Mouse (Mus musculus) lung, adult 2 months (tissue): ENCODE measurements around the gene Eps8l1. TPM values are rescaled to one million over a fixed set of nuclear protein-coding genes. Genes with fewer than 3 reads are reported as not detected.
"Not testable (repeated sequence)": the region's sequence is repeated elsewhere in the genome, so short reads cannot be mapped to it uniquely, and the experiment has no call there.

Experiments
- DNase-seq: peaks from one replicate; pipeline ENCODE4 v3.0.0; 2022
- H3K4me1 ChIP-seq: fragments of 200-500 bp; 2 replicates; pipeline ENCODE4 v1.6.1; 2011; ENCODE audit warnings: low read length; ENCODE audit not compliant: control insufficient read depth, insufficient read depth
- H3K4me3 ChIP-seq: fragments of 200-500 bp; replicated peaks from 2 replicates; pipeline ENCODE3; 2011; ENCODE audit warnings: low read depth, mild to moderate bottlenecking, control low read depth, low read length; ENCODE audit errors: extremely low read depth
- CTCF ChIP-seq: fragments of 200-500 bp; IDR thresholded peaks from 2 replicates; pipeline ENCODE4 v1.5.1; 2011; ENCODE audit warnings: mild to moderate bottlenecking, low read length, control low read depth; ENCODE audit not compliant: insufficient read depth
- POLR2A ChIP-seq: fragments of 200-500 bp; IDR thresholded peaks from 2 replicates; pipeline ENCODE4 v1.6.1; 2011; ENCODE audit warnings: low read depth, mild to moderate bottlenecking, control low read depth, low read length, borderline replicate concordance; ENCODE audit errors: extremely low read depth
- WGBS: fragments of 180-500 bp; shearing (Covaris S2); methylation state at CpG from one replicate; pipeline ENCODE4 v1.1.7; 2018; 5-methylcytosine and 5-hydroxymethylcytosine counted together
- polyA plus RNA-seq: library from polyadenylated mRNA; depleted of rRNA; stranded (reverse); fragments of >200 nt; gene quantifications from 2 replicates; pipeline ENCODE4 v1.2.3, GENCODE M21; 2012; rRNA removed

The Eps8l1 gene
- polyA plus RNA-seq, 1 experiment, result 44.8 TPM

DNA sequence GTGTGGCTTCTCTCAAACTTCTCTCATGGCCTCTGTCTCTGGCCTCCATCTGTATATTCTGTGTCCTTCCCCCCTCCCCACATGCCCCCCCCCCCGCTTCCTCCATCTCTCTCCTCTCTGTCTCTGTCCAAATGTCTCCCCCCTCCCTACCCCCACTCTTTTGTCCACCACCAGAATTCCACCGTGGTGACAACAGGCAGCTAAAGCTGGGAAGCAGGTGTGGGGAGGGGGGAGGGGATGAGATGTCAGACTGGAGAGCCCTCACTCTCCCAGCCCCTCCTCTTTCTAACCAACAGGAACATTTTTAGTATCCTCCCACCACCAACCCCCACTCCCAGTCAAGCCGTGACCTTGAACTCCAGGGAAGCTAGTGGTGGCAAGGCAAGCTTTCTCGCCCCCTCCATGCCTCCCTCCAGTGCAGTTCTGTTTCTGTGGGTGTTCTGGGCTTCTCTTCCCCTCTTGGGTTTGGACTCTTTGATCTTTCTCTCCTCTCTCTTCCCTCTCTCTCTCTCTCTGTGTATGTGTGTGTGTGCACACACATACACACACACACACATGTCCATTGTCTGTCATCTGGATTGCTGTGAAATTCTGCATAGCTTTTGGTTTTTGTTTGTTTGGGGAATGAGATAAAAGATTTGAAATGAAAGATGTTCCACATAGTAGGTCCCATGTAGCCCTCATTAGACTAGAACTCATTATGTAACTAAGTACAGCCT lies 56.0 kb downstream of the Eps8l1 start, which contains the start of gene Tnnt1:
Tnnt1 (minus strand) TSS at position 51 of the 719 bp plus-strand sequence.
- TF ChIP-seq CTCF (no peak), POLR2A (no peak)
- Histone ChIP-seq H3K4me1 (no peaks in the 10 kb centered on the region), H3K4me3 (no peak within 1 kb of the TSS)
- 40% methylated on average over 4 of the region's 4 CpGs for WGBS
- DNase-seq, result no peak

DNA sequence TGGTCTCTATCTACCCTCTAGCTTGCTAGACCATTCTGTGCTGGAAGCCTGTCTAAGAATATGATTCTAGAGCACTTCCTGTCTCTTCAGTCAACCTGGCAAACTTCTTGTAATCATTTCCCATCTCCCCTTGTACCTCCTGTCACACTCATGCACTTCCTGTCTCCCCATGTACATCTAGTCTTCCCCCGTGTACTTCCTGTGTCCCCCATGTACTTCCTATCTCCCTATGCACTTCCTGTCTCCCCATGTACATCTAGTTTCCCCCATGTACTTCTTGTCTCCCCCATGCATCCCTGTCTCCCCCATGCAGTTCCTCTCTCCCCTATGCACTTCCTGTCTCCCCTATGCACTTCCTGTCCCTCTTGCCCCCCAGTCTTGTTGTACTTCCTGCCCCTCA lies 58.0 kb downstream of the Eps8l1 start:
- DNase-seq, result no peak
- Histone ChIP-seq H3K4me3 (no peak overlapping the region), H3K4me1 (no peaks in the 10 kb centered on the region)
- 34% methylated on average over 1 of the region's 1 CpGs for WGBS
- no peak for TF ChIP-seq CTCF

DNA sequence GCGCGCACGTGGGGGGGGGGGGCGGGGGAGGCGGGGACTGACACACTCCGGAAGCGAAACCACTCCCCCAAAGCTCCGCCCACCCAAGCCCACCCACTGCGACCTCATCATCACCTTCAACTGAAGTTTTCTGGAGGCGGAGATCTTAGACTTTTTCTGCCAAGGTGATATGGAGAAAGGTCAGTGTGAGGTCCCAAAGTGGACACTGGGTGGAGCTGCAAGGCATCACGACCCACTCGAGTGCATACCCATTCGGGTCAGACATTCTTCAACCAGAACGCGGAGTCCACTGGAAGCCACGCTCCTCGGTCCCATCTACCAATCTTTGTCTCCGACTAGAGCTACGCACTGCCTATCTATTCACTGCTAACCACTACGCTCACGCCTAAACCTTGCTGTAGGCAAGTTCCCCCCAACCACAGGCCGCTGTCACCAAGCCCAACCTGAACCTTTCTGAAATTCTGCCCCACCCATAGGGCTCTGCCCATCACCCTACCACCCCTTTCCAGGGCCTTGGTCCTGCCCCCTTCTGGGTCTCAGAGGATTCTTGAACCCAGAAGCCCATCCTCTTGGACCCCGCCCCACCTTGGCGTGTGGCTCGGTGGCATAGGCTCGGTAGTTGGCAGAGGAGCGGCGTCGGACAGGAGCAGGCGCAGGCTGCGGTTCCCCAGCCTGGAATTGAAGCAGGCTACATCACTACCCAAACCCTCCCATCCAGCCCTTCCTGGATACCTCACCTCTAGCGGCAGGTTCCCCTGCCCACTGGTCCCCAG lies 60.9 kb downstream of the Eps8l1 start:
- no peak for DNase-seq
- no peak for TF ChIP-seq POLR2A
- TF ChIP-seq CTCF, result no peak
- Histone ChIP-seq H3K4me3 (no peak overlapping the region), H3K4me1 (no peaks in the 10 kb centered on the region)
- WGBS, result 34% methylated on average over 32 of the region's 32 CpGs

DNA sequence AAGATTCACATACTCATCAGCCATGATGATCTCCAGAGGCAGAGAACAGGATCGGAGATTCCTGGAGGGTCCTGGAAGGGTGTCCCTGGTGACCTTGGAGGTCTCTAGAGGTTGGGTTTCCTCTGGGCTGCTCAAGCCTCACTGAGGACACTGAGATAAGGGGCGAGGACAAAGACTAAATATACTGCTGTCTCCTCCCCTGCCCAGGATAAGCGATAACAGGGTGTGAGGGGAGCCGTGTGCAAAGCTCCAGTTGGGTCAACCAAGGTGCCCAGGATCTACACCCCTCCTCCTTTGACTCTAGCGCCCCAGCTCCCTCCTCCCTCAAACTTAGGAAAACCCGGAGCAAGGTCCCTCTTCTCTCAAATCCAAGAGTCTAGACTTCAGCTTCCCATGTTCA lies 61.8 kb downstream of the Eps8l1 start:
- TF ChIP-seq POLR2A (no peak), CTCF (no peak)
- H3K4me3 ChIP-seq, result no peak overlapping the region
- H3K4me1 ChIP-seq, result no peaks in the 10 kb centered on the region
- DNase-seq, result no peak
- WGBS, result 68% methylated on average over 6 of the region's 6 CpGs

DNA sequence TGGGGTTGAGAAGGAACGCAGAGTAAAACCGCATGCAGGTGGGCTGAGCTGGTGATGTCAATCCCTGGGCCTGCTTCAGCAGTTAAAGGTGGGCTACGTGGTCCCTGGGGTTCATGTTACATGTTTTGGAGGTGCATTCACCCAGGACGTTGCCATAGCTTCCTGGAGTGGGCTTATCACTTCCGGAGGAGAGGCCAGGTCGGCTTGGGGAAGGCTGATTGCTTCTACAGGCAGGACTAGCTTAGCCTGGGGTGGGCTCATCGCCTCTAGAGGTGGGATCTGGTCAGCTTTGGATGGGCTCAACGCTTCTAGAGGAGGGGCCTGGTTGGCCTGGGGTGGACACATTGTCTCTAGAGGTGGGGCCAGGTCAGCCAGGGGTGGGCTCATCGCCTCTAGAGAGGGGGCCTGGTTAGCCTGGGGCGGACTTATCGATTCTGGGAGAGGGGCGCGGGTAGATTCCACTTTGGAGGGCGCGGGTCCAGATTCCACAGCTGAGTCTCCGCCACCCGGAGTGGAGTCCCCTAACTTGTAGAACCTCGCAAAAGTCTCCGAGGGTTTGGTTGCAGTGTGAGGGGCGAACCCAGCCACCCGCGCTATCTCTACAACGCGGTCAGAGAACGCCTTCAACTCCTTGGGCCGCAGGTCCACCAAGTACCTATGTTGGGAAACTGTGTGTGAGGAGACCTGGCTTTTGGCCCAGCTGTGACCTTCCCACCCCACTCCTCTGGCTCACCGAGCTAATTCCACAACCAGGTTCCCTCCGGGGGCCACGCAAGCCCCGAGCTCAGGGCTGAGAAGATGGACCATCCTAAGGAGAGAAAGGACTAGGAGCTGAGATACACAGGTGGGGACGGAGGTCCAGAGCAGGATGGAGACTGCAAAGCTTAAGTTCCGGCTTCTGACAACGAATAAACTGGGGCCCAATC lies 63.0 kb downstream of the Eps8l1 start:
- H3K4me1 ChIP-seq, result no peaks in the 10 kb centered on the region
- DNase-seq, result no peak
- no peak for TF ChIP-seq CTCF
- no peak for TF ChIP-seq POLR2A
- no peak overlapping the region for H3K4me3 ChIP-seq
- 88% methylated on average over 33 of the region's 33 CpGs for WGBS

DNA sequence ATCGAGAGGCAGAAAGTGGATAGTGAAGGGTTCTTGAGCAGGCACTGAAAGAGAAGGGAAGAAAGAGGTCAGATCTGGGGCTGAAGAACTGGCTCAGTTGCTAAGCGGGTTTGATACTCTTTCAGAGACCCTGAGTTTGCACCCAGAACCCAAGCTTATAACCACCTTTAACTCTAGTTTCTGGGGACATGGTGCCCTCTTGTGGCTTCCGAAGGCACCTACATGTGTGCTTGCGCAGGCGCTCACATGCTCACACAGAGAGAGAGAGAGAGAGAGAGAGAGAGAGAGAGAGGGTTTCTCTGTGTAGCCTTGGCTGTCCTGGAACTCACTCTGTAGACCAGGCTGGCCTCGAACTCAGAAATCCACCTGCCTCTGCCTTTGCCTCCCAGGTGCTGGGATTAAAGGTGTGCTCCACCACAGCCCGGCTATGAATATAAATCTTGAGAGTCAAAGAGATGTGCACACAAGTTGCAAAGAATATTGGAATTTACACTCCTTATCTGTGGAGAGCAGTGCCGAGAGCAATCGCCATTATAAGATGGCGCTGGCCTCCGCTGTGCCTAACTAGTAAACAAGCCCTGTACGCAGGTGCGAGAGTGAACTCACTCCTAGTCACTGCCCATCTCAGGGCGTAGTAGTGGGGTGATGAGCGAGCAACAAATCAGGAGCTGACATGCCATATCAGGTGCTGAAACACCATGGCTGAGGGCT lies 63.9 kb downstream of the Eps8l1 start, which contains the start of gene Tnni3:
Tnni3 (minus strand) TSS at position 18 of the 711 bp plus-strand sequence.
- 61% methylated on average over 15 of the region's 15 CpGs for WGBS
- peak; percentile 80 for TF ChIP-seq CTCF
- DNase-seq, result peak; percentile 38

DNA sequence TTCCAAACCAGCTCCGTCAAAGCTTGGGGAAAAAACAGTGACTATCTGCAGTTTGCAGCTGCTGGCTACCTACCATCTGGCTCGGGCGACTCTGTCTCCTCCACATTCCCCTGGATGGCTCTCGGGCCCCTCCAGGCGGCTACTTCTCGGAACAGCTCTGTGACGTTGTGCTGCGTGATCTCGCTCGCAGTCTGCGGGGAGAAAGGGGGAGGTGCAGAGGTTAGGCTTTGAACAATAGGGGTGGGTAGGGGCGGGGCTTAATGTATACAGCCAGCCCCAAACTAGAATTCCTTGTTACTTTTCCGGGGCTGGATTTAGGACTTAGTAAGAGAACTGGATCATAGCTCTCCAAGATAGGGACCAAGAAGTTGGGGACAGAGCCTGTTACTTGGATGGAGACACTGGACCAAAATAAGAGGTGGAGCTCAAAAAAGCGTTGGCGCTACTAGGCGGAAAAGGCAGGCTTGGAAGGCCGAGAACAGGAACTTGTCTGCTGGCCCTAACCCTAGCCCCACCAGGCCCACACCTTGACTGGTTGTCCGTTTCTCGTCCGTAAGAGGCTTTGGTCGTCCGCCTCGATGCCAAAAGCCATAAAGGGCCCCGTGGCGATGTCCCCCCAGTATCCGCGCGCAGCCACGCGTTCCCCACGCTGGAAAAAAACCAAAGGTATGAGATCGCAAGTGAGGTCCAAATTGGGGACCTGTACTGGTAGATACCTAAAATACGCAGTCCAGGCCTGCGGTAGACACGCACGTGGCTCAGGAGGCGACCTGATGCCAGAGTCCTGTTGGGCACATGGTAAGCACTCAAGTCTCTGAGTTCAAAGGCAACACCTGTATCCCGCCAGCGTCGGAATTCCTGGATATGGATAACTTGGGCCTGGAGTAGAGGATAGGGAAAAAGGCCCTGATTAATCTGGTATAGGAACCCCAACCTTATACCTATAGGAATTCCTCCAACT lies 66.1 kb downstream of the Eps8l1 start:
- TF ChIP-seq POLR2A (no peak), CTCF (peak; percentile 65)
- peak; percentile 52 for DNase-seq
- Histone ChIP-seq H3K4me3 (peak overlapping the region; percentile 50), H3K4me1 (no peaks in the 10 kb centered on the region)
- WGBS, result 23% methylated on average over 40 of the region's 40 CpGs

More for the DNA sequence above, 63.9 kb downstream of the Eps8l1 start, which contains the start of gene Tnni3:
- H3K4me3 ChIP-seq, H3K4me1 ChIP-seq: not testable (repeated sequence)

DNA sequence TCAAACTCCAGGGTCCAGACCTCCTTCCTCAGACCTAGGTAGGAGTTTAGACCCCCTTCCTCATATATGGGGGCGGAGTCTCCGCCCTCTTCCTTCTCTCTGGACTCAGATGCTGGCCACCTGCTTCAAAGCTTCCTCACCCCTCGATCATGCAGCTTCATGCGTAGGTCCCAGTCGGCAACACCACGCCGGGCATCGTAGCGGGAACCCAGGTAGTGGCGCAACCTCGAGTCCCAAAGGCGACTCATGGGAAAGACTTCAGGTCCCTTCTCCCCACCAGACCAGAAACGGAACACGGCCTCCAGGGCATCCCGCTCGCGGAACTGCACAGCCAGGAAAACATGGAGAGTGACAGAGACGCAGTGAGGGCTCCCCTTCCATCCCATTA lies 66.8 kb downstream of the Eps8l1 start:
- no peak for DNase-seq

More for the DNA sequence above, 66.8 kb downstream of the Eps8l1 start:
- Histone ChIP-seq H3K4me1 (no peaks in the 10 kb centered on the region), H3K4me3 (no peak overlapping the region)
- 62% methylated on average over 18 of the region's 18 CpGs for WGBS
- TF ChIP-seq POLR2A (no peak), CTCF (no peak)

Other genes starting within 250 kb of the Eps8l1 start
- gene Lilra5, start 222.9 kb upstream of the Eps8l1 start, polyA plus RNA-seq, result 3.1 and 3.3 TPM in 2 replicates
- gene Ncr1, start 123.0 kb upstream of the Eps8l1 start, polyA plus RNA-seq, result 1.7 and 2.5 TPM in 2 replicates
- 0.41 and 0.49 TPM in 2 replicates for gene Gp6, start 62.9 kb upstream of the Eps8l1 start, polyA plus RNA-seq
- gene Rdh13, start 15.0 kb upstream of the Eps8l1 start, polyA plus RNA-seq, result 12.8 and 16.4 TPM in 2 replicates
- 92.3 and 108 TPM in 2 replicates for gene Ppp1r12c, start 41.0 kb downstream of the Eps8l1 start, polyA plus RNA-seq
- 0.81 and 0.89 TPM in 2 replicates for gene Tnnt1, start 55.7 kb downstream of the Eps8l1 start, polyA plus RNA-seq
- gene Tnni3, start 63.6 kb downstream of the Eps8l1 start, polyA plus RNA-seq, result 428 and 438 TPM in 2 replicates
- 16.1 and 17.8 TPM in 2 replicates for gene Dnaaf3, start 71.8 kb downstream of the Eps8l1 start, polyA plus RNA-seq
- 12.6 and 13.8 TPM in 2 replicates for gene Syt5, start 86.9 kb downstream of the Eps8l1 start, polyA plus RNA-seq
- gene Ptprh, start 143.4 kb downstream of the Eps8l1 start, polyA plus RNA-seq, result 0.08 and 0.14 TPM in 2 replicates
- gene Tmem86b, start 170.7 kb downstream of the Eps8l1 start, polyA plus RNA-seq, result 10.1 and 14.6 TPM in 2 replicates
- gene Ppp6r1, start 198.3 kb downstream of the Eps8l1 start, polyA plus RNA-seq, result 99.0 and 112 TPM in 2 replicates
- gene Hspbp1, start 224.4 kb downstream of the Eps8l1 start, polyA plus RNA-seq, result 38.8 and 39.6 TPM in 2 replicates
- 4.1 and 4.9 TPM in 2 replicates for gene Brsk1, start 229.9 kb downstream of the Eps8l1 start, polyA plus RNA-seq